Mouse (Mus musculus): Measurements from ENCODE around the gene Adcy7. TPM values are rescaled to one million over a fixed set of nuclear protein-coding genes. Genes with fewer than 3 reads are reported as not detected.

Adcy7 gene
- polyA plus RNA-seq, 1 experiment from 2014 or later: 5.9 TPM

GRCm38 (mm10) chr8:88317341-88317740, 45.1 kb downstream of the Adcy7 start:
- no peak overlapping the region for H3K4me2 ChIP-seq (ENCODE audit: low read depth, low read length)
- no peaks in the 10 kb centered on the region for H3K36me3 ChIP-seq (ENCODE audit: control insufficient read depth, insufficient read depth)
- H3K9me3 ChIP-seq (replicated peaks; ENCODE audit: control insufficient read depth, low read length): no peaks in the 10 kb centered on the region
- peaks cover 12% of the 10 kb centered on the region; the same call in 1 of the 2 replicates for H3K4me1 ChIP-seq (ENCODE audit: control insufficient read depth, insufficient read depth, low read length)
- 66% methylated on average over 5 of the region's 5 CpGs for WGBS
- no peak overlapping the region for H3K9ac ChIP-seq (ENCODE audit: low read length)
- H3K4me3 ChIP-seq (ENCODE audit: low read length): no peak overlapping the region
- ATAC-seq (replicated peaks; ENCODE audit: extremely low read depth, insufficient read depth, low FRiP score): no peak
- H3K27ac ChIP-seq (ENCODE audit: low read length): no peak overlapping the region
- no peaks in the 10 kb centered on the region for H3K27me3 ChIP-seq (ENCODE audit: control insufficient read depth, insufficient read depth, low read length)

GRCm38 (mm10) chr8:88318151-88318550, 45.9 kb downstream of the Adcy7 start:
- H3K9ac ChIP-seq (ENCODE audit: low read length): no peak overlapping the region
- peaks cover 9% of the 10 kb centered on the region; the same call in 1 of the 2 replicates for H3K4me1 ChIP-seq (ENCODE audit: control insufficient read depth, insufficient read depth, low read length)
- no peaks in the 10 kb centered on the region for H3K36me3 ChIP-seq (ENCODE audit: control insufficient read depth, insufficient read depth)
- 73% methylated on average over 8 of the region's 8 CpGs for WGBS
- no peaks in the 10 kb centered on the region for H3K9me3 ChIP-seq (replicated peaks; ENCODE audit: control insufficient read depth, low read length)
- ATAC-seq (replicated peaks; ENCODE audit: extremely low read depth, insufficient read depth, low FRiP score): no peak
- no peaks in the 10 kb centered on the region for H3K27me3 ChIP-seq (ENCODE audit: control insufficient read depth, insufficient read depth, low read length)
- no peak overlapping the region for H3K27ac ChIP-seq (ENCODE audit: low read length)
- no peak overlapping the region for H3K4me2 ChIP-seq (ENCODE audit: low read depth, low read length)
- no peak overlapping the region for H3K4me3 ChIP-seq (ENCODE audit: low read length)

- no peaks in the 10 kb centered on the region for H3K27me3 ChIP-seq (ENCODE audit: control insufficient read depth, insufficient read depth, low read length)
- no peak overlapping the region for H3K27ac ChIP-seq (ENCODE audit: low read length)
- H3K36me3 ChIP-seq (ENCODE audit: control insufficient read depth, insufficient read depth): no peaks in the 10 kb centered on the region
- H3K4me2 ChIP-seq (ENCODE audit: low read depth, low read length): no peak overlapping the region
- ATAC-seq (replicated peaks; ENCODE audit: extremely low read depth, insufficient read depth, low FRiP score): no peak
- peaks cover 5% of the 10 kb centered on the region; the same call in 1 of the 2 replicates for H3K4me1 ChIP-seq (ENCODE audit: control insufficient read depth, insufficient read depth, low read length)
- WGBS: 89% methylated on average over 6 of the region's 6 CpGs
- H3K9me3 ChIP-seq (replicated peaks; ENCODE audit: control insufficient read depth, low read length): no peaks in the 10 kb centered on the region
- H3K4me3 ChIP-seq (ENCODE audit: low read length): no peak overlapping the region
- no peak overlapping the region for H3K9ac ChIP-seq (ENCODE audit: low read length)
These were observed 47.9 kb downstream of the Adcy7 start for GRCm38 (mm10) chr8:88320134-88320533.

- H3K9ac ChIP-seq (ENCODE audit: low read length): no peak overlapping the region
- H3K4me3 ChIP-seq (ENCODE audit: low read length): no peak overlapping the region
- H3K27ac ChIP-seq (ENCODE audit: low read length): no peak overlapping the region
- H3K36me3 ChIP-seq (ENCODE audit: control insufficient read depth, insufficient read depth): peaks cover 9% of the 10 kb centered on the region
- H3K27me3 ChIP-seq (ENCODE audit: control insufficient read depth, insufficient read depth, low read length): no peaks in the 10 kb centered on the region
- ATAC-seq (replicated peaks; ENCODE audit: extremely low read depth, insufficient read depth, low FRiP score): no peak
- 86% methylated on average over 5 of the region's 5 CpGs for WGBS
- peaks cover 5% of the 10 kb centered on the region; the same call in 1 of the 2 replicates for H3K4me1 ChIP-seq (ENCODE audit: control insufficient read depth, insufficient read depth, low read length)
- H3K9me3 ChIP-seq (replicated peaks; ENCODE audit: control insufficient read depth, low read length): no peaks in the 10 kb centered on the region
- no peak overlapping the region for H3K4me2 ChIP-seq (ENCODE audit: low read depth, low read length)
These were observed 49.2 kb downstream of the Adcy7 start for GRCm38 (mm10) chr8:88321387-88321786.

GRCm38 (mm10) chr8:88323523-88323922, 51.3 kb downstream of the Adcy7 start:
- Histone ChIP-seq H3K27me3 (ENCODE audit: control insufficient read depth, insufficient read depth, low read length) (no peaks in the 10 kb centered on the region), H3K27ac (ENCODE audit: low read length) (no peak overlapping the region), H3K36me3 (ENCODE audit: control insufficient read depth, insufficient read depth) (peaks cover 21% of the 10 kb centered on the region), H3K9ac (ENCODE audit: low read length) (no peak overlapping the region), H3K4me2 (ENCODE audit: low read depth, low read length) (no peak overlapping the region), H3K4me1 (ENCODE audit: control insufficient read depth, insufficient read depth, low read length) (no peaks in the 10 kb centered on the region), H3K9me3 (replicated peaks; ENCODE audit: control insufficient read depth, low read length) (no peaks in the 10 kb centered on the region), H3K4me3 (ENCODE audit: low read length) (no peak overlapping the region)
- no peak for ATAC-seq (replicated peaks; ENCODE audit: extremely low read depth, insufficient read depth, low FRiP score)
- 90% methylated on average over 5 of the region's 5 CpGs for WGBS

GRCm38 (mm10) chr8:88324760-88325159, 52.6 kb downstream of the Adcy7 start:
- ATAC-seq (replicated peaks; ENCODE audit: extremely low read depth, insufficient read depth, low FRiP score): no peak
- Histone ChIP-seq H3K9me3 (replicated peaks; ENCODE audit: control insufficient read depth, low read length) (no peaks in the 10 kb centered on the region), H3K4me3 (ENCODE audit: low read length) (no peak overlapping the region), H3K4me1 (ENCODE audit: control insufficient read depth, insufficient read depth, low read length) (no peaks in the 10 kb centered on the region), H3K4me2 (ENCODE audit: low read depth, low read length) (no peak overlapping the region), H3K27ac (ENCODE audit: low read length) (no peak overlapping the region), H3K9ac (ENCODE audit: low read length) (no peak overlapping the region), H3K27me3 (ENCODE audit: control insufficient read depth, insufficient read depth, low read length) (no peaks in the 10 kb centered on the region), H3K36me3 (ENCODE audit: control insufficient read depth, insufficient read depth) (peaks cover 29% of the 10 kb centered on the region)
- WGBS: 78% methylated on average over 11 of the region's 11 CpGs

- Histone ChIP-seq H3K36me3 (ENCODE audit: control insufficient read depth, insufficient read depth) (peaks cover 33% of the 10 kb centered on the region), H3K9ac (ENCODE audit: low read length) (no peak overlapping the region), H3K4me1 (ENCODE audit: control insufficient read depth, insufficient read depth, low read length) (no peaks in the 10 kb centered on the region), H3K9me3 (replicated peaks; ENCODE audit: control insufficient read depth, low read length) (no peaks in the 10 kb centered on the region), H3K4me2 (ENCODE audit: low read depth, low read length) (no peak overlapping the region), H3K27ac (ENCODE audit: low read length) (no peak overlapping the region), H3K27me3 (ENCODE audit: control insufficient read depth, insufficient read depth, low read length) (no peaks in the 10 kb centered on the region), H3K4me3 (ENCODE audit: low read length) (no peak overlapping the region)
- no peak for ATAC-seq (replicated peaks; ENCODE audit: extremely low read depth, insufficient read depth, low FRiP score)
- WGBS: 42% methylated on average over 5 of the region's 5 CpGs
These were observed 53.0 kb downstream of the Adcy7 start for GRCm38 (mm10) chr8:88325251-88325650.

GRCm38 (mm10) chr8:88325795-88326194, 53.6 kb downstream of the Adcy7 start:
- Histone ChIP-seq H3K9ac (ENCODE audit: low read length) (no peak overlapping the region), H3K4me1 (ENCODE audit: control insufficient read depth, insufficient read depth, low read length) (no peaks in the 10 kb centered on the region), H3K4me2 (ENCODE audit: low read depth, low read length) (no peak overlapping the region), H3K4me3 (ENCODE audit: low read length) (no peak overlapping the region), H3K27ac (ENCODE audit: low read length) (no peak overlapping the region), H3K36me3 (ENCODE audit: control insufficient read depth, insufficient read depth) (peaks cover 34% of the 10 kb centered on the region), H3K9me3 (replicated peaks; ENCODE audit: control insufficient read depth, low read length) (no peaks in the 10 kb centered on the region), H3K27me3 (ENCODE audit: control insufficient read depth, insufficient read depth, low read length) (no peaks in the 10 kb centered on the region)
- WGBS: 89% methylated on average over 5 of the region's 5 CpGs
- no peak for ATAC-seq (replicated peaks; ENCODE audit: extremely low read depth, insufficient read depth, low FRiP score)

GRCm38 (mm10) chr8:88326328-88326727, 54.1 kb downstream of the Adcy7 start:
- no peak overlapping the region for H3K9ac ChIP-seq (ENCODE audit: low read length)

More at GRCm38 (mm10) chr8:88326328-88326727, 54.1 kb downstream of the Adcy7 start:
- no peak overlapping the region for H3K27ac ChIP-seq (ENCODE audit: low read length)
- H3K9me3 ChIP-seq (replicated peaks; ENCODE audit: control insufficient read depth, low read length): no peaks in the 10 kb centered on the region
- peaks cover 38% of the 10 kb centered on the region for H3K36me3 ChIP-seq (ENCODE audit: control insufficient read depth, insufficient read depth)
- ATAC-seq (replicated peaks; ENCODE audit: extremely low read depth, insufficient read depth, low FRiP score): no peak
- H3K4me3 ChIP-seq (ENCODE audit: low read length): no peak overlapping the region
- H3K4me1 ChIP-seq (ENCODE audit: control insufficient read depth, insufficient read depth, low read length): no peaks in the 10 kb centered on the region
- WGBS: 92% methylated on average over 12 of the region's 12 CpGs
- H3K4me2 ChIP-seq (ENCODE audit: low read depth, low read length): no peak overlapping the region
- H3K27me3 ChIP-seq (ENCODE audit: control insufficient read depth, insufficient read depth, low read length): no peaks in the 10 kb centered on the region

Data from heart, embryonic 16.5 days (tissue).